Mouse (Mus musculus) embryonic facial prominence, embryonic 12.5 days (tissue): Measurements from ENCODE around the gene Ctdsp2. TPM values are rescaled to one million over a fixed set of nuclear protein-coding genes. Genes with fewer than 3 reads are reported as not detected.

ENCODE experiments used
- ATAC-seq: fragments of 200-750 bp; cut with Nextera tagmentation; 2 replicates; pipeline ENCODE4 v1.8.0; 2017; ENCODE audit not compliant: insufficient number of reproducible peaks, insufficient read depth, low FRiP score, low TSS enrichment
- H3K27ac ChIP-seq: fragments of 300-500 bp; sonication (generic); 2 replicates; pipeline ENCODE4 v1.5.1; 2016; ENCODE audit warnings: mild to moderate bottlenecking
- H3K27me3 ChIP-seq: fragments of 300-500 bp; sonication (generic); 2 replicates; pipeline ENCODE4 v1.6.1; 2016; ENCODE audit warnings: mild to moderate bottlenecking, moderate library complexity
- H3K36me3 ChIP-seq: fragments of 300-500 bp; sonication (generic); 2 replicates; pipeline ENCODE4 v1.6.1; 2016; ENCODE audit warnings: mild to moderate bottlenecking
- H3K4me1 ChIP-seq: fragments of 300-500 bp; sonication (generic); 2 replicates; pipeline ENCODE4 v1.6.1; 2016
- H3K4me2 ChIP-seq: fragments of 300-500 bp; sonication (generic); replicated peaks from 2 replicates; pipeline ENCODE4 v1.6.1; 2016; ENCODE audit warnings: mild to moderate bottlenecking, moderate library complexity
- H3K4me3 ChIP-seq: fragments of 300-500 bp; sonication (generic); 2 replicates; pipeline ENCODE4 v1.5.1; 2016; ENCODE audit warnings: mild to moderate bottlenecking
- H3K9ac ChIP-seq: fragments of 300-500 bp; sonication (generic); 2 replicates; pipeline ENCODE4 v1.6.1; 2016; ENCODE audit warnings: mild to moderate bottlenecking, moderate library complexity
- H3K9me3 ChIP-seq: fragments of 300-500 bp; sonication (generic); 2 replicates; pipeline ENCODE4 v1.6.1; 2016; ENCODE audit warnings: mild to moderate bottlenecking, moderate library complexity
- WGBS: fragments of 180-500 bp; shearing (Covaris S2); methylation state at CpG from one replicate; pipeline ENCODE4 v1.1.7; 2016; 5-methylcytosine and 5-hydroxymethylcytosine counted together
- polyA plus RNA-seq: library from polyadenylated mRNA; unstranded; fragments of >200 nt; fragmentation: Nextera tagmentation; extraction: Ambion mirVana; gene quantifications from 2 replicates; pipeline ENCODE4 v1.2.1, GENCODE M21; 2016

Ctdsp2 gene
- polyA plus RNA-seq, 1 experiment from 2014 or later, result 91.0 TPM

DNA sequence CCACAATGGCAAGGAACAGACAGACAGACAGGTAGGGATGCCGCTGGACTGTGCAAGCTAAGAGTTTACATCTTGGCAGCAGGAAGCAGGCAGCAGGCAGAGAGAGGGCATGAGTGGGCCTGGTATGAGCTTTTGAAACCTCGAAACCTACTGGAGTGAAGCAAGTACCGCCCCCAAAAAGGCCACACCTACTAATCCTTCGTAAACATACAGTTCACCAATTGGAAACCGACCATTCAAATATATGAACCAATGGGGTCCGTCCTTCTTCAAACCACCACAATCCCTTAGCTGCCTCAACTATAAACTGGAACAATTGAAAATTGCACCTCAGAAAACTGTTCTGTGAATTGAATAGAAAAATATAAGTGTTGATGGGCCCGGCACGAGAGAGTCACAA, 14.7 kb upstream of the Ctdsp2 start:
- Histone ChIP-seq H3K36me3 (no peaks in the 10 kb centered on the region), H3K9ac (no peak overlapping the region), H3K27me3 (no peaks in the 10 kb centered on the region), H3K4me1 (peaks cover 20% of the 10 kb centered on the region), H3K4me3 (no peak overlapping the region), H3K4me2 (no peak overlapping the region), H3K9me3 (no peaks in the 10 kb centered on the region), H3K27ac (no peak overlapping the region)
- 87% methylated on average over 8 of the region's 8 CpGs for WGBS
- ATAC-seq, result no peak

DNA sequence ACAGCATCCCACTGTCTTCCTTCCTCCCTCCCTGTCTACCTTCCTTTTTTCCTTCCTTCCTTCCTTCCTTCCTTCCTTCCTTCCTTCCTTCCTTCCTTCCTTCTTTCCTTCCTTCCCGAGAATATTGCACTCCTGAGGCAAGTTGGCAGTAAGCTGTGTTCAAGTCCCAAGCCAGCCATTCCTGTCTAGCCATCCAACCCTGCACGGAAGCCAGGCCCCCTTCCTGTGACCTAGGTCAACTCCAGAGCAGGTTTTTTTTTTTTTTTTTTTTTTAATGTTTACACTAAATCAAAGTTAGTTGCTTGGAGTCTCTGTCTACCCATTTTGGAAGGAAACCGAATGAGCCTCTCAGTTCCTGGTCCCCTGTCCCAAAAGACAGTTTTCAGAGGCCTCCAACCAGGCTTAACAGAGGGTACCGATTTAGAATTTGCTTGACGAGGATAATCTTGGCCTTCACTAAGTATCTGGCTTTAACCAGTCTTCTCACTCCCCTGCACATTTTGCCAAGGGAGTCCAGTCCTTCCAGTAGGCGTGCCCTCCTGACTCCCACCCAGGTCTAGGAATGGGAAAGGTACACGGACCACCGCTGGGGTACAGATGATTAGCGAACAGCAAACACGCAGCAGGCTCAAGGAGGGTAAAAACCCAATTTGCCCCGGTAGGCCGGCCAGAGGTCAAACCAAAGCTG, 7.0 kb upstream of the Ctdsp2 start:
- Histone ChIP-seq H3K4me3 (no peak overlapping the region), H3K27ac (peak overlapping the region; percentile 78), H3K27me3 (no peaks in the 10 kb centered on the region), H3K36me3 (no peaks in the 10 kb centered on the region), H3K4me2 (peak overlapping the region; percentile 39), H3K4me1 (peaks cover 21% of the 10 kb centered on the region), H3K9ac (no peak overlapping the region), H3K9me3 (no peaks in the 10 kb centered on the region)
- 5% methylated on average over 12 of the region's 12 CpGs for WGBS
- peak; percentile 6; the same call in 1 of the 2 replicates for ATAC-seq

DNA sequence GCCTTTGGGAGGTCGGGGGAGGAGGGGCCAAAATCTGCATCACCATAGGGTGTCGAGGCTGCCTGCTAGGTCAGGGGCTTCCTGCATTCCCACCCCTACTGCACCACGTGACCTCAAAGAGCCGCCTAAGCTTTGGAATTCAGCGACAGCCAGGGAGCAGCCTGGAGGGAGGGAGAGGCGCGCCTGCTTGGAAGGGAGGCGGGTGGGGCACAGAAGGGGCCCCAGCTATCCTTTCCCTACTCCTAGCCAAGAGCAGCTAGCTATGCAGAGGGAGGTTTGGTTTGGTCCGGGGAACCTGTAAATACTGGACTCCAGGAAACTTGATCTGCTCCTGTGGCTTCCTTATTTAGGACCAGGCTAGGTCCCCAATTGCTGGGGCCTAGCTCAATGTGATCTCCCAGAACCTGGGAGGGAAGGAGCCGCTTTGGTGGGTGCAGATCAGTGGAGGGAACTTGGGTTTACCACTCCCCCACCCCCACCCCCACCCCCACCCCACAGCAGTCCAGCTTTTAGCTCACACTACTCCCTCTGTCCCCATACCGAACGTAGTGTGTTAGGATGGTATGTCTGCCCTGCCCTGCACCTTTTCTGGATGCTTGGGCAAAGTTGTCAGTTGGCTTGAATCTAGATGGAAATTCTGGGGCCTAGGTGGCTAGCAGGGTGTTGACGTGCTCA, 6.3 kb upstream of the Ctdsp2 start:
- ATAC-seq, result peak; percentile 82
- peak overlapping the region; percentile 39 for H3K4me2 ChIP-seq
- no peak overlapping the region for H3K4me3 ChIP-seq
- no peaks in the 10 kb centered on the region for H3K9me3 ChIP-seq
- peaks cover 21% of the 10 kb centered on the region for H3K4me1 ChIP-seq
- no peak overlapping the region for H3K9ac ChIP-seq
- WGBS, result 7% methylated on average over 13 of the region's 13 CpGs
- H3K27me3 ChIP-seq, result no peaks in the 10 kb centered on the region
- no peaks in the 10 kb centered on the region for H3K36me3 ChIP-seq
- H3K27ac ChIP-seq, result peak overlapping the region; percentile 78

DNA sequence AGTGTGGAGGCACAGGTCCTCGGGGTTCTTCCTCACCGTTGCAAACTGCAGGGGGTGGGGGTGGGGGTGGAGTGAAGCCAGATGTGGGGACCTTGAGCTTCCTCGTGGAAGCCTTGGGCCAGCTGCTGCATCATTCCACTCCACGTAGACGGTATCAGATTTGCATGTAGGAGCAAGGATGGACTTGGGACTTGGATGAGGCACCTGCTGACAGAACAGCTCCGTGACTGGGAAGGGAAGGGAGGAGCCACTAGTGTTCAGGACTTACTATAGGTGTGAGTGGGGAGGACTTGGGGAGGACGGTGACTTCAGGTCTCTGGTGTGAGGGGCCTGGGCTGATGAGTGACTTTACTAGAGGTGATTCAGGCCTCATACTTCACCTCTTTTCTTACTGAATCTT, 5.5 kb upstream of the Ctdsp2 start:
- whole genome bisulfite sequencing, result 16% methylated on average over 7 of the region's 7 CpGs
- Histone ChIP-seq H3K27me3 (no peaks in the 10 kb centered on the region), H3K9me3 (no peaks in the 10 kb centered on the region), H3K27ac (peak overlapping the region; percentile 78; the same call in 1 of the 2 replicates), H3K9ac (no peak overlapping the region), H3K4me1 (peaks cover 25% of the 10 kb centered on the region), H3K4me2 (no peak overlapping the region), H3K4me3 (no peak overlapping the region), H3K36me3 (no peaks in the 10 kb centered on the region)
- no peak for ATAC-seq

- H3K27ac ChIP-seq, result no peak overlapping the region
- H3K4me3 ChIP-seq, result no peak overlapping the region
- 85% methylated on average over 6 of the region's 6 CpGs for WGBS
- H3K36me3 ChIP-seq, result no peaks in the 10 kb centered on the region
- peaks cover 28% of the 10 kb centered on the region for H3K4me1 ChIP-seq
- H3K27me3 ChIP-seq, result no peaks in the 10 kb centered on the region
- H3K9me3 ChIP-seq, result no peaks in the 10 kb centered on the region
- ATAC-seq, result no peak
- no peak overlapping the region for H3K4me2 ChIP-seq
- no peak overlapping the region for H3K9ac ChIP-seq
Observed at GRCm38 (mm10) chr10:126975706-126976105, 2.8 kb upstream of the Ctdsp2 start.

DNA sequence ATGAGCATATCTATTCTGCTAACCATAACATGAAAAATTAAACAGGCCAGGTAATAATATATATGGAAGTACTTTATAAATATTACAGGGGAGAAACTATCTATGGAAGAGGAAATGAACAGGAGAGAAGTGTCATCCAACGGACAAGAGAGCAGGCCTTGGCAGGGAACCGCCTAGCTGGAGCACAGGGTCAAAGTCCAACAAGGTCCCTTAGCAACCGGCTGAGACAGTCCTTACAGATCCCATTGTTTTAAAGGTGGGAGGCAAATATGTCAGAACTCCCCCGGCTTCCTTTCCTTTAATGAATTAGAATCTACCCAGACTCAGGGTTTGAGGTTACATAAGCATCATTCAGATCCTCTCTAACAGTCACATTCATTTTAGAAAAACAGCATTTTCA, 1.4 kb upstream of the Ctdsp2 start:
- 65% methylated on average over 4 of the region's 4 CpGs for WGBS
- Histone ChIP-seq H3K27ac (no peak overlapping the region), H3K36me3 (no peaks in the 10 kb centered on the region), H3K4me1 (peaks cover 33% of the 10 kb centered on the region), H3K9me3 (no peaks in the 10 kb centered on the region), H3K4me3 (no peak overlapping the region), H3K9ac (no peak overlapping the region), H3K27me3 (no peaks in the 10 kb centered on the region), H3K4me2 (no peak overlapping the region)
- ATAC-seq, result no peak

GRCm38 (mm10) chr10:126979121-126979635, 661 bp downstream of the Ctdsp2 start:
- Histone ChIP-seq H3K9me3 (no peaks in the 10 kb centered on the region), H3K27ac (peak overlapping the region; percentile 99), H3K36me3 (0 out of 2 replicates have a peak, but pooled peaks cover 9% of the 10 kb centered on the region), H3K4me2 (peak overlapping the region; percentile 98), H3K4me3 (peak overlapping the region; percentile 100), H3K4me1 (peaks cover 43% of the 10 kb centered on the region), H3K27me3 (no peaks in the 10 kb centered on the region), H3K9ac (peak overlapping the region; percentile 99)
- ATAC-seq, result peak; percentile 9
- WGBS, result 1% methylated on average over 37 of the region's 62 CpGs

DNA sequence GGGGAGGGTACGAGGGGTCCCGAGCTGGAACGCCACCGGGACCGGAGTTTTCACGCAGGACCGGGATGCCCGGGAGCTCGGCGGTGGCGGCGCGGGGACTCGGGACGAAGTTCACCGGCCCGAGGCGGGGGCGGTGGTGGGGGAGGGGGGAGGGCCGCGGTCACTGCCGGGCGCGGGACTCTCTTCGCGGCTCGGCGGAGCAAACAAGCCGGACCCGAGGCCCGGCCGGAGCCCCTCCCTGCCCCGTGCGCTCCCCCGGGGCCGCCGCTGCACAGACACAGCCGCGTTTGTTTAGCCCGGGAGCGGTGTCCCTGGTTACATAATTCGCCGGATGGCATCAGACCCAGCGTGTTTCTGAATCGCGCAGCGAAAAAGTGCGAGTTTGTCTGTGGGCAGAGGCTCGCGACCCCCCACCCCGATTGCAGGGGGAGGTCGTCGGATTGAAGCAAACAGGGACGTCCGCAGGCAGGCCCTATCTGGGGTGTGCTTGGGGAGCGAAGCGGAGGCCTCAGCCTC, 1.2 kb downstream of the Ctdsp2 start:
- WGBS, result under 1% methylated on average over 42 of the region's 57 CpGs

GRCm38 (mm10) chr10:126980221-126980932, 1.9 kb downstream of the Ctdsp2 start:
- Histone ChIP-seq H3K27me3 (no peaks in the 10 kb centered on the region), H3K9ac (peak overlapping the region; percentile 99), H3K4me1 (peaks cover 55% of the 10 kb centered on the region), H3K27ac (peak overlapping the region; percentile 99), H3K4me2 (peak overlapping the region; percentile 98), H3K9me3 (no peaks in the 10 kb centered on the region), H3K4me3 (peak overlapping the region; percentile 100), H3K36me3 (0 out of 2 replicates have a peak, but pooled peaks cover 9% of the 10 kb centered on the region)
- ATAC-seq, result no peak
- WGBS, result 0% methylated on average over 16 of the region's 16 CpGs

More for the DNA sequence above, 1.2 kb downstream of the Ctdsp2 start:
- Histone ChIP-seq H3K36me3 (0 out of 2 replicates have a peak, but pooled peaks cover 9% of the 10 kb centered on the region), H3K4me3 (peak overlapping the region; percentile 100), H3K27me3 (no peaks in the 10 kb centered on the region), H3K4me2 (peak overlapping the region; percentile 98), H3K27ac (peak overlapping the region; percentile 99), H3K9ac (peak overlapping the region; percentile 99), H3K9me3 (no peaks in the 10 kb centered on the region), H3K4me1 (peaks cover 48% of the 10 kb centered on the region)
- ATAC-seq, result no peak

DNA sequence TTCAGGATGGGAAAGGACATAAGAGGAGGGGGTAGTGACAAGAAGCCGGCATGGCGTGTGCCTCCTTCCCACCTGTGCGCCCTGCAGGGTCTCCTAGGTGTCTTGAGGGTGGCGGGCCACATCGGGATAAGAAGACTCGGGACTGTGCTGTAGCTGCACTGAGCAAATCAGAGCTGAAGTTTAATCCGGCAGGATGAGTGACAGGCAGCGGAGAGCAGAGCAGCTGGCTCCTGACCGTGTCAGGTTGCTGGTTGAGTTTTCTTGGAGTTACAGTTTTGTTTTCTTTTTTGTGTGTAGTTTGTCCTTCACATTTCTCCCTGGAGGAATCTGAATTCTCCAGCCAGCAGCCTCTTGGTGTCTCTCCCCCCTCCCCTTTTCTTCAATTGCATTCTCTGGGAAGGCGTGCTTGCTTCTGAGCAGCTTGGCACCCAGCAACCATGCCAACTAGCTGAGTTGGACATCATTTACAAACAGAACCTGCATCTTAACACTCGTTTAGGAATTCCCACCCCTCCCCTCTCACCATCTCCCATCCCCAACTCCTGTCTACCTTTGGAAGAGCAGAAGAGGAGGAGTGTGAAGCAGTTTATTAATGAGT, 2.5 kb downstream of the Ctdsp2 start:
- peak overlapping the region; percentile 99 for H3K9ac ChIP-seq
- 5% methylated on average over 11 of the region's 11 CpGs for WGBS
- no peaks in the 10 kb centered on the region for H3K9me3 ChIP-seq
- peak overlapping the region; percentile 100 for H3K4me3 ChIP-seq
- peak overlapping the region; percentile 99 for H3K27ac ChIP-seq
- ATAC-seq, result no peak
- H3K4me2 ChIP-seq, result peak overlapping the region; percentile 98
- H3K27me3 ChIP-seq, result no peaks in the 10 kb centered on the region
- H3K4me1 ChIP-seq, result peaks cover 61% of the 10 kb centered on the region
- H3K36me3 ChIP-seq, result 0 out of 2 replicates have a peak, but pooled peaks cover 9% of the 10 kb centered on the region

- Histone ChIP-seq H3K27me3 (no peaks in the 10 kb centered on the region), H3K9ac (no peak overlapping the region), H3K9me3 (no peaks in the 10 kb centered on the region), H3K27ac (no peak overlapping the region), H3K4me1 (peaks cover 68% of the 10 kb centered on the region), H3K36me3 (0 out of 2 replicates have a peak, but pooled peaks cover 9% of the 10 kb centered on the region), H3K4me2 (peak overlapping the region; percentile 98), H3K4me3 (peak overlapping the region; percentile 100)
- WGBS, result 55% methylated on average over 3 of the region's 3 CpGs
- ATAC-seq, result no peak
Observed at GRCm38 (mm10) chr10:126981746-126982145, 3.2 kb downstream of the Ctdsp2 start.
